Mouse (Mus musculus) monocyte, adult 2 months (primary cell): ENCODE results near the gene Adamtsl4.
"Not testable (repeated sequence)": the region's sequence is repeated elsewhere in the genome, so short reads cannot be mapped to it uniquely, and the experiment has no call there.

Experiments used
- DNase-seq, 2 experiments: peaks; one replicate each; pipeline ENCODE4 v3.0.0; 2022; ENCODE audit warnings: low spot score in 2 of 2, low read depth in 1 of 2

Gene Adamtsl4

GRCm38 (mm10) chr3:95701085-95701484 lies 13.4 kb upstream of the Adamtsl4 start:
- no peak for DNase-seq

- DNase-seq: no peak
Measured at GRCm38 (mm10) chr3:95700233-95700681, 12.5 kb upstream of the Adamtsl4 start.

- DNase-seq: no peak
Measured at GRCm38 (mm10) chr3:95698286-95698685, 10.6 kb upstream of the Adamtsl4 start.

DNA sequence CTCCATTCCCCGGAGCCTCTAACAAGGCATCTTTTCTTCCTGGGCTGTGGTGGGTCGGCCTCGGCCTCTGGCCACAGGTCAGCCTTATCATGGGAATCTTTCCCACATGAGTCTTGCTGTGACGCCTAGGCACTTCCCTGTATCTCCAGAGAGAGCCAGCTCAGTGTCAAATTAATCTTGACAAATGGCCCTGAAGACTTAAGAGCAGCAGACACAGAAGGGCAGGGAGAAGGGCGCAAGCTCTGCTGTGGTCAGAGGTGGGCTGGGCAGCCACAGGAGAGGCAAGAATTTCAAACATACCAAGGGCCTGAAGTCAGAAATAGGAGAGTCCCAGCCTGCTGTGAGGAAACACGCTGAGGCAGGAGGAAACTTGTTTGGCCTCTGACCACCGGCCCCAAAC lies 8.6 kb upstream of the Adamtsl4 start:
- no peak for DNase-seq

- no peak for DNase-seq
Measured at GRCm38 (mm10) chr3:95695796-95696195, 8.1 kb upstream of the Adamtsl4 start.

GRCm38 (mm10) chr3:95694808-95695703 lies 7.3 kb upstream of the Adamtsl4 start:
- DNase-seq: no peak

DNA sequence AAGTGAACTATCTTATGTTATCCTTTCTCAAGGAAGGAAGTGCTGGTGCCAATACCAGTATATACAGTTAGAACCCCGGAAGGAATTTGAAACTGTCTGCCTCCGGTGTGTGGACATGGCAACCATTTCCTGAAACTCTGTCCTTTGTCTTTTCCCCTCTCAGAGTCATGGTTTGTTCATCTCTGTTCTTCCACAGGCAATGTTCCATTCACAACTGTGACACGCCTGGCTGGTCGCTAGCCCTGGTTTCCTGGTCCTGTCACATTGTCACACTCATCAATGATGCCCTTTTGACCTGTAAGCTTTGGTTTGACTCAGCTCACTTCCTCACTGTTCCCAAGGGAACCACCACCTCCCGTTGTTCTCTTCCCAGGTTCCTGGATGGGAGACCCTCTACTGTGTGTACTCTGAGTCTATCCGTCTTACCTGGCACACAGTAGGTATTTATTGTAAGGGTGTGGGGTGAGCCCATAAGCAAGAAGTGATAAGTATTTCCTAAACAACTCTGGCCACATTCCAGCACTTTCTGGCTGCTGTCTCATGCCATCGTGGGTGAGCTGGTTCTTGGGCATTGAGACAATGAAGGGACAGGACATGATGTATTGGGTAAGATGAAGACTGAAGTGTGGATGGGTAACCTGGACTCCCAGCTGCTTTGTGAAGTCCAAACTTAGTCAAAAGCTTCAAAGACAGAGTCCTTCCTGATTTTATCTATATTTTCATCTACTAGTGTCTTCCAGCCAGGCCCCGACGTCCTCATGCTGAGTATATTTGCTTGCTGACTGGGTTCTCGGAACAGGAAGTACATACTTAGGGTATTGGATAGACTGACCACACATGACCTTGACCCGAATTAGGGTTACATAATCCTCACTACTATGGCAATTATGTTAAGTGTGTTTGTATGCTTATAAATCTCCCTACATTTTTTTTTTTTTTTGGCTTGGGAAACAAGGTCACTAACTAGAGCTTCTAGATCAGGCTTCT lies 6.4 kb upstream of the Adamtsl4 start:
- DNase-seq: no peak

DNA sequence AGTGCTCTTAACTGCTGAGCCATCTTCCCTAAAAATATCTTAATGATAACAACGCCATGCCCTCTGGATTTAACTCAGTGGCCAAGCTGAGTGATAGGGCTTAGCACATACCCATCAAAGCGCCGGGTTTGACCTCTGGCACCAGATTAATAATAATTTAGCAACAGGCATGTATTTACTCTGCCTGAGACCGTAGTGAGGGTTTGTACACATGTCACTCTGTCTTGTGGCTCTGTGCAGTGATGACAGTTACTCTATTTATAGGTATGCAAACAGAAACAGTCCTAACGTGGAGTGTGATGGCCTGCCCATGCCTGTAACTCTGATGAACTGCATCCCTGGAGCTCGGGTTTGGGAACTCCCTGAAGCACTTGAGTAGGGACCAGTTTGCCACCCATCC lies 5.0 kb upstream of the Adamtsl4 start:
- no peak for DNase-seq

DNA sequence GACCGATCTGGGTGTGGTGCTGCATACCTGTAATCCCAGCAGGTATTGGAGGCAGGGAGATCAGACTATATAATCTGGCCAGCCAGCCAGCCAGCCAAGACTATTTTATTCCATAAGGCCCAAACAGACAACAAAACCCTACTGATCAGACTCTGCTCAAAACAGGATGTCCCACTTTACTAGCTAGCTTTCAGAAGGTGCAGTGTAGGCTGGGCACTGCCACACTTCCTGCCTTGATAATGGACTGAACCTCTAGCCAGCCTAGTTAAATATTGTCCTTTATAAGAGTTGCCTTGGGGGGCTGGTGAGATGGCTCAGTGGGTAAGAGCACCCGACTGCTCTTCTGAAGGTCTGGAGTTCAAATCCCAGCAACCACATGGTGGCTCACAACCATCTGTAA lies 2.8 kb upstream of the Adamtsl4 start:
- DNase-seq: not testable (repeated sequence)

DNA sequence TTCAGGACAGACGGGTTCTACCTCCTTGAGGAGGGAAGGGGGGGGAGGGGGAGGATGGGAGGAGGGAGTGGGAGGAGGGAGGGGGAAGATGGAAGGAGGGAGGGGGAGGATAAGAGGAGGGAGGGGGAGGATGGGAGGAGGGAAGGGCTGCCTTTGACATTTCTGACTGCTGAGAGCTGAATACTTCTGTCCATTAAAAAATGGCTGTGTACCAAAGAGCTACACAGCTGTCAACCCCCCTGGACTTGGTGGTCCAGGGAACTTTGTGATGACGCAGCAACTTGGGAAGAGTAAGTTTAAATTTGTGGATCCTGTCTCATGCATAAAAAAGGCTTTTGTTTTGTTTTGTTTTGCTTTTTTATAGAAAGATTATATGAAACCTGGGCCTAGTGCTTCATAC lies 2.2 kb upstream of the Adamtsl4 start:
- no peak for DNase-seq

GRCm38 (mm10) chr3:95689171-95689915 lies 1.6 kb upstream of the Adamtsl4 start:
- DNase-seq: no peak

- DNase-seq: no peak
Measured at GRCm38 (mm10) chr3:95687168-95687523, 571 bp downstream of the Adamtsl4 start.

DNA sequence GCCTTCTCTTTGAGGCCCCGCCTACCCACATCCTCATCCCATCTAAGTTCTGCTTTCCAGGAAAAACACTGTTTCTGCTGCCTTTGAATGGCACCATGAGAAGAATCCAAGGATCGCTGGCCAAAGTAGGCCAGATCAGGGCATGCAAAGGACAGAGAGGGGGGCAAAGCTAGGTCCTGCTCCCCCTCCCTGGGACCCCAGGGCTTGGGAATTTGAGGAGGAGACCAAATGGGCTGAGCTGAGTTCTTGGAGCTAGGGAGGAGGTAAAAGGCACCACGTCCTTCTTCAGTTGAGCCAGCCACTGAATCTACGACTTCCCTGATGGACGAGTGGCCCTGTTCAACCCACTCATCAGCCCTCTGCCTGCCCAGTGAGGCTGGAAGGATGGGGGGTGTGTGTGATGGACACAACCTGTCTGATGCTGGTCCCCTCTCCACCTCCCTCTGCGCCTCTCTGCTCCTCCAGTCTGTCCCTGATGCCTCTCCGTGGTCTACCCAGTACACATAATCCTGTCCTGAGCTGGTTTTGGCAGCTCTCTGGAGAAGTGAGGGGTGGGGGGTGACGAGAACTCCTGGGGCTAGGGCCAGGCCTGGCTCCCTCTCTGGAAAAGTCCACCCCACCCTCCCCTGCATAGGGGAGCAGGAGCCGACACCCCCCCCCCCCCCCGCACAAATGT lies 1.1 kb downstream of the Adamtsl4 start:
- DNase-seq: no peak

DNA sequence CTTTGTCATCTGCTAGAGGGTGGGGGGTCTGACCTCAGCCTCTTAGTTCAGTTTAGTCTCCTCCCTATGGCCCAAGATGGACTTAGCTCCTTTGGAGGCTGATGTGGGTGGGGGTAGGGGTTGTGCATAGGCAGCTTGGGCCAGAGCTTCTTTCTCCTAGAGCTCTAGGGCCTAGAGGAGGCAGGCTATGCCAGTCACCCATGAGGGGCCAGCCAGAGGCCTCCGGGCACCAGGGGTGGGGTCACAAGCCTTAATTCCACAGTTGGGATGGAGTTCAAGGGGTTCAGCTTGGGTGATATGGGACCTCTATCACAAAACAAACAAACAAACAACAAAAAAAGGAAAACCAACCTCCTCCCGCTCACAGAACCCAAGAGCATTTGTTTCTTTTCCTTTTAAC lies 2.0 kb downstream of the Adamtsl4 start:
- no peak for DNase-seq

DNA sequence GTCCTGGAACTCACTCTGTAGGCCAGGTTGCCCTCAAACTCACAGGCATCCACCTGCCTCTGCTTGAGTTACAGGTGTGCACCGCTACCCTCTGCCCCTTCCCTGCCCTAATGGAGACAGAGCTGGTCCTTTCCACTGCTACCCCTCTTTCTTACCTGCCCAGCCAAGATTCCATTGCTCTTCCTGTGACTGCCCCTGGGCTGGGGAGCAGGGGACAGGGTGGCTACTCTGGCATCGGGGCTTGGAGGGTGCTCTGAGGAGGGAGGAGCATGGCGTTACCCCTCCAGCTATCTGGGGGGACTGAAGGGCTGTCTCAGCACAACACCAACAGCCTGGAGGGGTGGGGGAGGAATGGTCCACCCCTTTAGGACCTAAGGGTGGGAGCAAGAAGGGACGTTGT lies 2.4 kb downstream of the Adamtsl4 start:
- DNase-seq: no peak

DNA sequence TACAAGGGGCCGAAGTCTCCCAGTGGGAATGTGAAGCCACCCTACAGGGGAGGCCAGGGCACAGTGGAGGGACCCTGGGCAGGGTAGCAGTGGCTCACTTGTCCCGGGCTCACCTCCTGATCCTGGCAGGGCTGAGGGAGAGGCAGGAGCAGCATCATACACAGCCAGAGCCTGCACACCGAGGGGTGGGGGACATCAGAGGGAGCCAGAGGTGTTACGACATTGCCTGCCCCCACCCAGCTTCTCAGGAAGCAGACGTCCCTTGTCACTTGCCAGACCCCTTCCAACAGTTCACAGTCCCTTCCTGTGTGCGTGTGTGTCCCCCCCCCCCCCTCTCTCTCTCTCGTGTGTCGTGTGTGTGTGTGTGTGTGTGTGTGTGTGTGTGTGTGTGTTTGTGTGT lies 2.9 kb downstream of the Adamtsl4 start:
- no peak for DNase-seq

DNA sequence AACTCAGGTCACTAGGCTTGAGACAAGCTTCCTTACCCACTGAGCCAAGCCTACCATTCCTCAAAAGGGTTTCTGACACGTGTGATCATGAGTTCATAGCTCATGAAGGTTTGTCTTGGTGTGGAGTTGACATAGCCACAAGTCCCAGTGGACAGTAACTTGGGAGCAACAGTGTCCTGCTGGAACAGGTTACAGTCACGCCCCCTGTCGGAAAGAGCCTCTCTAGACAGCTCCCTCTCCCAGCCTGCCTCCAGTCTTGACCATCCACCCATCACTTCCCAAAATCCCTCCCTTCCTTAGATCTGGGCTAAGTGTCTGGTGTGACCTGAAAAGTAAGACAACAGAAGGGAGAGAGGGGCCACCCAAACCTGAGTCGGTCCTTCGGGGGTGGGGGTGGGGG lies 4.8 kb downstream of the Adamtsl4 start:
- DNase-seq: no peak

DNA sequence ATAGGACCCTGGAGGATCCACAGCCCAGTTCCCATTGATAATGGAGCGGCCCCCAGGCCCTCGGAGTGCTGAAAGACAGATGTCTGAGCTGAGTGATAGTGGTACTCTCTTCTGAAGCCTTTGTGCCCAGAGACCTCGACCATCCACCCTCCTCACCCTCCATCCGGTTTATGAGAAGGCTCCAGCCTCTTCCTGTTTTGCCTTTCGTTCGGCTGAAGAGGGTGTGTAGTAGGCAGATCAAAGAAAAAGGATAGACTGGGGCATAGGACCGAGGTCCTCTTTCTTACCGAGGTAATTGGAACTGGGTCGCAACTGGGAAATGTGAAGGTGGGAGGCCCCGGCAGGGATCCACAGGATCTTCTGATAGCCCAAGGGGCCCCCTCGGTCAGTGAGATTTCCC lies 6.4 kb downstream of the Adamtsl4 start:
- DNase-seq: no peak

DNA sequence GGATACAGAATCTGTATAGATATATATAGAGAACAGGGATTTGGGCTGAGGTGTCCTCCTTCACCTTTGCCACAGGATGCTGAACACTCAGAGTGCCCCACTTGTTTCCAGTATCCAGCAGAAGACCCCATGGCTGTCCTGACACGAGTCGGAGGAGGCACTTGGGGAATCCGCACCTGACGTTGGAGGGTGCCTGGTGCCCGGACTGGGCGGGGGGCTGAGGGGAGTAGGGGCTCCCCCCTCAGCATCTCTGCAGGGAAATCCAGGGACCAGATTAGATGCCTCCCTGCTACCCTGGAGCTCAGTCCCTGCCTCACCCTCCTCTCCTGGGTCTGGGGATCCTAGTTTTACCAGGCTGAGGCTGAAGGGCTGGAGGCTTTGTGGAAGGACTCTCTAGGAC lies 7.0 kb downstream of the Adamtsl4 start:
- no peak for DNase-seq

- no peak for DNase-seq
Measured at GRCm38 (mm10) chr3:95679551-95679950, 8.2 kb downstream of the Adamtsl4 start.
